Mouse (Mus musculus): ENCODE data around the gene Tex16.

Tex16 gene

DNA sequence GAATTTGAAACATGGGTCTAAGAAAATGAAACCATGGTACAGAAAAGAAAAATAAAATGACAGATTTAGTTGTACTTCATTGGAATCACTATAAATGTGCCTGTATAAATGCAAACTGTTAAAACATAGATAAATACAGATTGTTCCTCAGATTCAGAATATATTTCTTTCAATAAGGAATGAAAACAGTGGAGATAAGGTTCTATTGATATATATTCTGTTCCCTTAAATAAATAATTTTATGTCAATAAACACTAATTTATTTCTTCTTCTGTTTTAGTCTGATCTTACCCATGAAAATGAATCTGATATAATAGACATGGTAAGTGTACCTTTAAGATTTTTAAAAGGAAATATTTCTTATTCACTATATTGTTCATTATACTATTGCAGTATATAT lies at the start of gene Tex16:
Gene Tex16 (plus strand): TSS at position 301 of the 400 bp plus-strand sequence.
- DNase-seq (ENCODE audit: low spot score in 2 of 2): no peak

DNA sequence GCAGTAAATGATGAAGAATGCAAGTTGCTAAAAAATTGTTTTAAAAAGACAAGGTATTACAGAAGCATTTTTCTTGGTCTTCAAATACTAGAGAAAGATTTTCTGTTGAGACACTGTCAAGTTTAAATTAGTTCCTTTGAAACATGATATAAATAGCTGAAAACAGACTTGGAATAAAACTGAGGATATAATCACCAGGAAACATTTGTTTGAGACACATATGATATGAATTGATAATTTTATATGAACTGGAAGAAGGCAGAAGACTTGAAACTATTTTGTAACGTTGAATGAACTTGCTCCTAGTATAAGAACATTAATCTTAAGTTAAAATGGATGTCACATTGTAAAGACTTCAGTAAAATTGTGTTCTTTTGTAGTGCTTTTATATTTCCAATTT lies 11.1 kb upstream of the Tex16 start:
- no peak for DNase-seq (ENCODE audit: low spot score in 2 of 2)

All from left cerebral cortex, adult 9 months (tissue).